Mouse (Mus musculus) neural tube, embryonic 11.5 days (tissue): ENCODE results near the gene Gm7271. TPM values are rescaled to one million over a fixed set of nuclear protein-coding genes. Genes with fewer than 3 reads are reported as not detected.

Experiments
- ATAC-seq: fragments of 200-750 bp; cut with Nextera tagmentation; 2 replicates; pipeline ENCODE4 v1.8.0; 2017; ENCODE audit warnings: moderate number of reproducible peaks, mild to moderate bottlenecking, moderate TSS enrichment, moderate library complexity; ENCODE audit not compliant: insufficient read depth, low FRiP score, low TSS enrichment
- DNase-seq: peaks from one replicate; pipeline ENCODE4 v3.0.0-alpha.2; 2015; ENCODE audit warnings: low spot score
- H3K27ac ChIP-seq: fragments of 300-500 bp; sonication (generic); 2 replicates; pipeline ENCODE4 v1.5.1; 2014; ENCODE audit warnings: low read depth, mild to moderate bottlenecking, low read length
- H3K27me3 ChIP-seq: fragments of 300-500 bp; sonication (generic); 2 replicates; pipeline ENCODE4 v1.6.1; 2014; ENCODE audit warnings: mild to moderate bottlenecking, low read length, mixed read lengths; ENCODE audit not compliant: control insufficient read depth, insufficient read depth
- H3K36me3 ChIP-seq: fragments of 300-500 bp; sonication (generic); 2 replicates; pipeline ENCODE4 v1.6.1; 2014; ENCODE audit warnings: mild to moderate bottlenecking, low read length, moderate library complexity, mixed read lengths; ENCODE audit not compliant: control insufficient read depth, insufficient read depth
- H3K4me1 ChIP-seq: fragments of 300-500 bp; sonication (generic); 2 replicates; pipeline ENCODE4 v1.6.1; 2014; ENCODE audit warnings: low read length, mixed read lengths; ENCODE audit not compliant: control insufficient read depth, insufficient read depth
- H3K4me2 ChIP-seq: fragments of 300-500 bp; sonication (generic); 2 replicates; pipeline ENCODE4 v1.6.1; 2014; ENCODE audit warnings: low read depth, mild to moderate bottlenecking, moderate library complexity
- H3K4me3 ChIP-seq: fragments of 300-500 bp; sonication (generic); 2 replicates; pipeline ENCODE4 v1.5.1; 2014; ENCODE audit warnings: low read depth, low read length
- H3K9ac ChIP-seq: fragments of 300-500 bp; sonication (generic); 2 replicates; pipeline ENCODE4 v1.6.1; 2014; ENCODE audit warnings: mild to moderate bottlenecking, low read length
- H3K9me3 ChIP-seq: fragments of 300-500 bp; sonication (generic); 2 replicates; pipeline ENCODE4 v1.6.1; 2016; ENCODE audit warnings: low read length; ENCODE audit not compliant: control insufficient read depth
- WGBS: fragments of 180-500 bp; shearing (Covaris S2); extraction: QIAGEN DNeasy Blood & Tissue Kit; methylation state at CpG from one replicate; pipeline ENCODE4 v1.1.7; 2014; 5-methylcytosine and 5-hydroxymethylcytosine counted together
- polyA plus RNA-seq: library from polyadenylated mRNA; unstranded; fragments of >200 nt; fragmentation: Nextera tagmentation; extraction: Ambion mirVana; gene quantifications from 2 replicates; pipeline ENCODE4 v1.2.1, GENCODE M21; 2014

Gene Gm7271
- 6.3 and 9.4 TPM in 2 replicates for polyA plus RNA-seq

- no peaks in the 10 kb centered on the region for H3K9me3 ChIP-seq
- H3K4me1 ChIP-seq, result no peaks in the 10 kb centered on the region
- no peak within 1 kb of the TSS for H3K9ac ChIP-seq
- DNase-seq (peak; percentile 11), ATAC-seq (no peak)
- no peak within 1 kb of the TSS for H3K4me3 ChIP-seq
- H3K36me3 ChIP-seq, result no peaks in the 10 kb centered on the region
- 48% methylated on average over 5 of the region's 5 CpGs for WGBS
- no peaks in the 10 kb centered on the region for H3K27me3 ChIP-seq
- H3K4me2 ChIP-seq, result no peak within 1 kb of the TSS
- H3K27ac ChIP-seq, result no peak within 1 kb of the TSS
These were observed at the start of gene Gm7271 for GRCm38 (mm10) chr5:76483811-76484210. Gene Gm7271 (plus strand): TSS chr5:76484040.

- WGBS, result 83% methylated on average over 5 of the region's 5 CpGs
- no peak for DNase-seq
- Histone ChIP-seq H3K4me1 (no peaks in the 10 kb centered on the region), H3K36me3 (no peaks in the 10 kb centered on the region), H3K27ac (no peak overlapping the region), H3K9ac (no peak overlapping the region), H3K9me3 (no peaks in the 10 kb centered on the region), H3K27me3 (no peaks in the 10 kb centered on the region), H3K4me2 (no peak overlapping the region), H3K4me3 (no peak overlapping the region)
- no peak for ATAC-seq
These were observed 46.7 kb upstream of the Gm7271 start for GRCm38 (mm10) chr5:76437100-76437499.

GRCm38 (mm10) chr5:76437696-76438095 lies 46.1 kb upstream of the Gm7271 start:
- Histone ChIP-seq H3K9ac (no peak overlapping the region), H3K27me3 (no peaks in the 10 kb centered on the region), H3K4me3 (no peak overlapping the region), H3K4me1 (no peaks in the 10 kb centered on the region), H3K27ac (no peak overlapping the region), H3K4me2 (no peak overlapping the region), H3K36me3 (no peaks in the 10 kb centered on the region), H3K9me3 (no peaks in the 10 kb centered on the region)
- DNase-seq (no peak), ATAC-seq (no peak)
- 89% methylated on average over 8 of the region's 8 CpGs for WGBS

GRCm38 (mm10) chr5:76441431-76441830 lies 42.4 kb upstream of the Gm7271 start:
- H3K4me1 ChIP-seq, result no peaks in the 10 kb centered on the region
- 89% methylated on average over 4 of the region's 4 CpGs for WGBS
- H3K9me3 ChIP-seq, result no peaks in the 10 kb centered on the region
- no peak overlapping the region for H3K9ac ChIP-seq
- no peak overlapping the region for H3K4me3 ChIP-seq
- H3K4me2 ChIP-seq, result no peak overlapping the region
- no peak overlapping the region for H3K27ac ChIP-seq
- H3K27me3 ChIP-seq, result no peaks in the 10 kb centered on the region
- DNase-seq (no peak), ATAC-seq (no peak)
- no peaks in the 10 kb centered on the region for H3K36me3 ChIP-seq

GRCm38 (mm10) chr5:76474931-76475330 lies 8.9 kb upstream of the Gm7271 start:
- Histone ChIP-seq H3K27me3 (no peaks in the 10 kb centered on the region), H3K36me3 (no peaks in the 10 kb centered on the region), H3K9ac (no peak overlapping the region), H3K4me2 (no peak overlapping the region), H3K27ac (no peak overlapping the region), H3K4me1 (no peaks in the 10 kb centered on the region), H3K9me3 (no peaks in the 10 kb centered on the region), H3K4me3 (no peak overlapping the region)
- no peak for DNase-seq
- ATAC-seq, result no peak
- 88% methylated on average over 2 of the region's 2 CpGs for WGBS

- DNase-seq, result no peak
- no peak overlapping the region for H3K9ac ChIP-seq
- ATAC-seq, result no peak
- no peak overlapping the region for H3K4me3 ChIP-seq
- H3K4me2 ChIP-seq, result no peak overlapping the region
- no peaks in the 10 kb centered on the region for H3K4me1 ChIP-seq
- no peaks in the 10 kb centered on the region for H3K27me3 ChIP-seq
- no peaks in the 10 kb centered on the region for H3K9me3 ChIP-seq
- 74% methylated on average over 4 of the region's 4 CpGs for WGBS
- H3K36me3 ChIP-seq, result no peaks in the 10 kb centered on the region
- H3K27ac ChIP-seq, result no peak overlapping the region
These were observed 7.0 kb upstream of the Gm7271 start for GRCm38 (mm10) chr5:76476873-76477272.

GRCm38 (mm10) chr5:76477764-76478163 lies 6.1 kb upstream of the Gm7271 start:
- ATAC-seq (no peak), DNase-seq (no peak)
- no peaks in the 10 kb centered on the region for H3K9me3 ChIP-seq
- H3K27me3 ChIP-seq, result no peaks in the 10 kb centered on the region
- no peaks in the 10 kb centered on the region for H3K36me3 ChIP-seq
- H3K4me3 ChIP-seq, result no peak overlapping the region
- no peak overlapping the region for H3K27ac ChIP-seq
- H3K9ac ChIP-seq, result no peak overlapping the region
- no peak overlapping the region for H3K4me2 ChIP-seq
- H3K4me1 ChIP-seq, result no peaks in the 10 kb centered on the region
- 42% methylated on average over 9 of the region's 9 CpGs for WGBS

- Histone ChIP-seq H3K36me3 (no peaks in the 10 kb centered on the region), H3K27ac (no peak overlapping the region), H3K9me3 (no peaks in the 10 kb centered on the region), H3K9ac (no peak overlapping the region), H3K4me1 (no peaks in the 10 kb centered on the region), H3K4me2 (no peak overlapping the region), H3K27me3 (no peaks in the 10 kb centered on the region), H3K4me3 (no peak overlapping the region)
- ATAC-seq, result no peak
- WGBS, result 77% methylated on average over 13 of the region's 13 CpGs
- no peak for DNase-seq
These were observed 11.3 kb downstream of the Gm7271 start for GRCm38 (mm10) chr5:76495126-76495525.

GRCm38 (mm10) chr5:76522446-76522845 lies 38.6 kb downstream of the Gm7271 start:
- no peaks in the 10 kb centered on the region for H3K9me3 ChIP-seq
- H3K27me3 ChIP-seq, result no peaks in the 10 kb centered on the region
- ATAC-seq (no peak), DNase-seq (no peak)
- no peaks in the 10 kb centered on the region for H3K4me1 ChIP-seq
- no peak overlapping the region for H3K4me3 ChIP-seq
- H3K27ac ChIP-seq, result no peak overlapping the region
- WGBS, result 89% methylated on average over 1 of the region's 1 CpGs
- no peak overlapping the region for H3K4me2 ChIP-seq
- no peaks in the 10 kb centered on the region for H3K36me3 ChIP-seq
- H3K9ac ChIP-seq, result no peak overlapping the region
